Mouse (Mus musculus) MEL (cell line): ENCODE measurements around the gene Arhgef25.
A peak's percentile ranks its signal among the peaks of the same experiment; 100 is the strongest.

ENCODE experiments used
- CTCF ChIP-seq, 3 experiments: IDR thresholded peaks in 2 of 3; conservative IDR thresholded peaks in 1 of 3; 2 replicates each; pipeline ENCODE4 v1.5.1; 2011 to 2012; ENCODE audit warnings: low read length in 3 of 3, low read depth in 2 of 3, mild to moderate bottlenecking in 2 of 3, improper control_type of control experiment in 1 of 3, inconsistent platforms in 1 of 3, mixed read lengths in 1 of 3, moderate library complexity in 1 of 3; ENCODE audit not compliant: control insufficient read depth in 1 of 3, insufficient read depth in 1 of 3, poor library complexity in 1 of 3, severe bottlenecking in 1 of 3
- GATA1 ChIP-seq: IDR thresholded peaks from 2 replicates; pipeline ENCODE4 v1.6.1; 2011; ENCODE audit warnings: low read depth, low read length, improper control_type of control experiment
- POLR2A ChIP-seq, 2 experiments: IDR thresholded peaks; 2 replicates each; pipeline ENCODE4 v1.6.1; 2011 to 2012; ENCODE audit warnings: low read length in 2 of 2, mild to moderate bottlenecking in 2 of 2, control low read depth in 1 of 2, improper control_type of control experiment in 1 of 2, low read depth in 1 of 2, moderate library complexity in 1 of 2; ENCODE audit not compliant: control insufficient read depth in 1 of 2, insufficient read depth in 1 of 2, poor library complexity in 1 of 2
- POLR2AphosphoS5 ChIP-seq: IDR thresholded peaks from 2 replicates; pipeline ENCODE4 v1.6.1; 2012; ENCODE audit warnings: low read depth, borderline replicate concordance, mild to moderate bottlenecking, inconsistent platforms, low read length, moderate library complexity, mixed read lengths
- ZC3H11A ChIP-seq: IDR thresholded peaks from 2 replicates; pipeline ENCODE4 v1.6.1; 2012; ENCODE audit warnings: low read depth, mild to moderate bottlenecking, inconsistent platforms, low read length, improper control_type of control experiment

- TF ChIP-seq POLR2AphosphoS5: no peak
- no peak for TF ChIP-seq ZC3H11A
- no peak for TF ChIP-seq POLR2A (IDR thresholded peaks at IDR 0.05; ENCODE audit: control insufficient read depth in 1 of 2, insufficient read depth in 1 of 2, low read depth in 1 of 2, low read length in 2 of 2, poor library complexity in 1 of 2)
- no peak for TF ChIP-seq GATA1
- peak; percentile 23 to 48 (median 40); a peak in 4 of 6 replicates for TF ChIP-seq CTCF (IDR thresholded peaks at IDR 0.05 in 2 of 3, conservative IDR thresholded peaks at IDR 0.05 in 1 of 3; ENCODE audit: control insufficient read depth in 1 of 3, insufficient read depth in 1 of 3, low read depth in 2 of 3, low read length in 3 of 3, poor library complexity in 1 of 3, severe bottlenecking in 1 of 3)
These were observed 36.5 kb upstream of the Arhgef25 start for GRCm38 (mm10) chr10:127226318-127226895.
